Mouse (Mus musculus) Patski (cell line): ENCODE measurements around the gene Trim11. TPM values are rescaled to one million over a fixed set of nuclear protein-coding genes. Genes with fewer than 3 reads are reported as not detected.

ENCODE experiments used
- ATAC-seq: fragments of 100-300 bp; one replicate; pipeline ENCODE4 v1.8.0; 2021
- CTCF ChIA-PET: fragments of 350-600 bp; sonication (Branson Sonifier 250); formaldehyde crosslinking; loops from one replicate; lab custom pipeline; 2022; ENCODE audit warnings: inconsistent platforms; lab: Charles Lee
- POLR2A ChIA-PET: fragments of 350-600 bp; sonication (Branson Sonifier 250); formaldehyde crosslinking; loops from one replicate; lab custom pipeline; 2022; ENCODE audit warnings: antibody characterized with exemption, inconsistent platforms; lab: Charles Lee
- DNase-seq: peaks from one replicate; pipeline ENCODE4 v3.0.0-alpha.2; 2011; ENCODE audit warnings: low read depth, low spot score
- H3K27me3 ChIP-seq: fragments of 371-371 bp; one replicate; pipeline ENCODE4 v1.5.1; 2021
- CTCF ChIP-seq: fragments of 100-300 bp; IDR thresholded peaks from one replicate; pipeline ENCODE4 v1.5.1; 2021
- in situ Hi-C: fragments of 300-500 bp; cut with MboI; formaldehyde crosslinking; loops from 3 replicates; pipeline ENCODE4 v1.11.1; 2018; ENCODE audit warnings: low pct_unique_long_range_greater_than_20kb, mixed read lengths
- polyA plus RNA-seq: library from polyadenylated mRNA; unstranded; gene quantifications from one replicate; pipeline ENCODE4 v1.2.3, GENCODE M21; 2021

Trim11 gene
- polyA plus RNA-seq, 1 experiment from 2014 or later, result 29.2 TPM

DNA sequence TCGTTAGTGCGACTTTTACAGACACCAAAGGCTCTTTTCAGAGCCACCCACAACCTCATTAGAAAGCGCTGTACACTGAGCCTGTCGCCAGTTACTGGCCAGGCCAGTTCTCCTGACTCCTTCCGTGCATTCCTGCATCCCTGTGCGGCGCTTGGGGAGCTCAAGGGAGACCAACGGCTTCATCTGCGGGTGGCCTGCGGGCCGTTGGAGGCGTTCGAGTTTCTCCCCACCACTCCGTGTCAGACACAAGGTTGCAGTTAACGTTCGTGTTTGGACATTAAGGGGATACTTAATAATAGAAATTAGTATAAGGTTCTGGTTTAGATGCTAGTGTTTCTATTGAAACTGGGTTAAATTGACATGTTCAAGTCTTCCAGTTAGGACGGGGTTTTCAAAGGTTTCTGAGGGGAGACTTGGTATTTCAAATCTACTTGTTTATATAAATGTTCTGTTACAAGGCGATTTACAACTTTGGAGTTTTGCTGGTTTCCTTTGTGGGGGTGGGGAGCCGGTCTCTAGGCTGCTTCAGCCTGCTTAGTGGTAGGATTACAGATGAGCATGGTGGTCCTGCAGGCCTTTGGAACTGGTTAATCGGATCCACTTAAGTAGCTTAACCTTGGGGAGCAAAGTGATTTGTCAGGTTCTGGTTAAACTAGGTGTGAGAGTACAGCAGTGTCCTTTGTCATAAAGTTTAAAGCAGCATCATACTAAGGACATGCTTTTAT is 22.6 kb upstream of the Trim11 start:
- CTCF ChIA-PET, result interaction anchor here (1.2 to 2.7 kb wide), 4 partner anchors 14 to 41 kb away, joined by 3 to 8 read pairs (median 6); partner anchors contain the start of gene Trim11
- POLR2A ChIA-PET, result interaction anchor here (0.9 to 1.4 kb wide), 4 partner anchors 11 to 36 kb away, joined by 3 to 6 read pairs (median 3); partner anchors contain the start of gene Trim11
- DNase-seq (no peak), ATAC-seq (peak; percentile 17)
- H3K27me3 ChIP-seq, result no peaks in the 10 kb centered on the region
- in situ Hi-C loops, result no loop called here
- TF ChIP-seq CTCF, result no peak

DNA sequence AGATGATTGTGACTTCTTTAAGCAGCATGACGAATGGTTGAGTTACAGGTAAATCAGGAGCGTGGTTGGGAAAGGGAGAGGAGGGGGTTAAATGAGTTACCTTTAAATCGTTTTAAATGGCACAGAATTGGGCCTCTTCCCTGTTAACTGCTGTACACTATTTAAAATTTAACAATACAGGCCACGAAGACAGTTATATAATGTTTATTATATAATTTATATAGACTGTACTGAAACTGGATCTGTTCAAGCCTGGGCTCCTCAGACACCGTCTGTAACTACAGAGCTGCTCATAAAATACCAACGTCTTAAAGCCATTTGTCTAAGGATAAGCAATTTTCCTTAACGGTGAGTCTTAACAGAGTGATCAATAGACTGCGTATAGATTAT is 22.0 kb upstream of the Trim11 start:
- H3K27me3 ChIP-seq, result no peaks in the 10 kb centered on the region
- in situ Hi-C loops, result no loop called here
- no peak for DNase-seq
- no peak for TF ChIP-seq CTCF
- ChIA-PET CTCF (interaction anchor here (1.2 to 2.7 kb wide), 3 partner anchors 14 to 41 kb away, joined by 3 to 8 read pairs (median 6); partner anchors contain the start of gene Trim11), POLR2A (interaction anchor here (1.5 kb wide), 1 partner anchor 22 kb away, joined by 4 read pairs; the partner anchor contains the start of gene Trim11)
- no peak for ATAC-seq

DNA sequence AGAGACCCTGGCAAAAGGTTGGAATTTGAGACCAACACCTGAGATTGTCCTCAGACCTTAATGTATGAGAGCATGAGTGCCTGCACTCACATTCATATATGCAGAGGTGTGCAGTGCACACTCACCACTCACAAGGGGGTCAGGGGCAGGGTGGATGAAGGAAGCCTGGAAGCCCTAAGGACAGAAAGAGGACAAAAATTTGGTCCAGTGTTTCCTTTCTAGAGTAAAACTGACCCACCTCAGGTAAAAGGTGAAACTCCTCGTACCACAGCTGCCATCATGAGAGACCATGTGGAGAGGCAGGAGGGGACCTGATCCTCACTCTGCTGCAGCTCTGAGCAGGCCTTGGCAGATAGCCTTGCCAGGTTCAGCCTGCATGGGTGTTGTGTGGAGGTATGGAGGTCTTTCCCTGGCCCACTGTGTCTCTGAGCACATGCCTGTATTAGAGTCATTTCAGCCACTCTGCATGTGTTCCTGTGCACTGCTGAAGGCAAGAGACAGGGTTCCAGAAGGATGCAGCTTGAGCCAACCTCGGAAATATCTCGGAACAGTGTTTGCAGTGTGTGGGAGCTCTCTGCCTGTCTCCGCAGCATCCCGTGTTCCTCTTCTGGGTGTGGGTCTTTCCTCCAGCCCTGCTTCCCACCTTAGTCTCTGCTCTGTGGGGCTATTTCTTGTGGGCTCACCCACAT is 20.5 kb upstream of the Trim11 start:
- CTCF ChIA-PET, result interaction anchor here (1.5 kb wide), 1 partner anchor 10 kb away, joined by 5 read pairs; no protein-coding TSS in a partner anchor
- in situ Hi-C loops, result no loop called here
- no peak for TF ChIP-seq CTCF
- ATAC-seq (no peak), DNase-seq (no peak)
- no peaks in the 10 kb centered on the region for H3K27me3 ChIP-seq
- POLR2A ChIA-PET, result interaction anchor here (1.5 kb wide), 1 partner anchor 20 kb away, joined by 4 read pairs; the partner anchor contains the start of gene Trim11

DNA sequence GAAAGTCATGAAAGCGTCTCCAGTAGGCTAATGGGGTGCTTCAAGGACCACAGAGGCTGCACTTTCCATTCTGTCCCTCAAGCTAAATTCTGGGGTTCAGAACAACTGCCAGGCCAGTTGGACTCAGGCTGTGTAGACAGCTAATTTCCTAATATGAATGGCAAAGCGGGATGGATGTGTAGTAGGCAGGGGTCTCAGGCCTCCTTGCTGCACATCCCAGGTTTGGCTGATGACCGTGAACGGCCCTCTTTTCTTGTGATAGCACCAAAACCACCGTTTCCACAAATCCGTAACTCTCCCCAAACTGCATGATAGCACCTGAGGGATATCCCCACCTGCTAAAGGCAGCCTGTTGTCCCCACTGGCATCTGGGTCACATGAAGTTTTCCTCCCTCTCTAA is 19.4 kb upstream of the Trim11 start:
- ATAC-seq (no peak), DNase-seq (no peak)
- H3K27me3 ChIP-seq, result no peaks in the 10 kb centered on the region
- in situ Hi-C loops, result no loop called here
- ChIA-PET POLR2A (no interaction called here), CTCF (interaction anchor here (1.1 kb wide), 1 partner anchor 31 kb away, joined by 3 read pairs; no protein-coding TSS in a partner anchor)
- no peak for TF ChIP-seq CTCF

DNA sequence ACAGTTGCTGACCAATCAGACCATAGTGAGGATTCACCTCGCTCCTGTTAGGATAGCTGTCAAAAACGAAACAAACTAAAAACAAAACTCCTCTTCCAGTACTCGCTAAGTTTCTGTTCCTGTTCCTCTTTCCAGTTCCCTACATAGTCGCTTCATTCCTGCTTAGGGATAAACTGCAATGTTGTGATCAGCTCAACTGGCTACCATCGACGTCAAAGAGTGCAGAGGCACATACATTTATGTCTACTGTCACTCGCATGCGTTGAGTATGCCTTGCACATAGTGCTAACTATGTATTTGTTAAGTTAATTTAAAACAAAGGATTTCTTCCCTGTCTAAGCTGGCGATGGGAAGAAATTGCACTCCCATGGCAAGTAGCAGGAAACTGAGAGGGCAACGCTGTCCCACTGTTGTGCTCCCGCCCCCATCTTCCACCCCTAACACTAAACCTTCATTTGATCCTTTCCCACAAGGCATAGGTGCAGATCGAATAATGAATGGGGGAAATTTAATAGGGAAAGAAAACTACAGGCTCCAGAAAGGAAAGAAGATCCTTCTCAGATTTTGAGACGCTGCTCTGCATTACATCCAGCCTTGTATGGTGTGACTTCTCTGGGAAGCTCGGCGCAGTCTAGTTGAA is 18.6 kb upstream of the Trim11 start:
- ChIA-PET POLR2A (interaction anchor here (0.7 to 1.7 kb wide), 2 partner anchors 10 to 45 kb away, joined by 3 to 4 read pairs; no protein-coding TSS in a partner anchor), CTCF (interaction anchor here (1.0 to 1.3 kb wide), 4 partner anchors 11 to 32 kb away, joined by 3 to 4 read pairs (median 3); partner anchors contain the start of gene Trim11)
- no peaks in the 10 kb centered on the region for H3K27me3 ChIP-seq
- ATAC-seq (no peak), DNase-seq (no peak)
- in situ Hi-C loops, result no loop called here
- TF ChIP-seq CTCF, result no peak

DNA sequence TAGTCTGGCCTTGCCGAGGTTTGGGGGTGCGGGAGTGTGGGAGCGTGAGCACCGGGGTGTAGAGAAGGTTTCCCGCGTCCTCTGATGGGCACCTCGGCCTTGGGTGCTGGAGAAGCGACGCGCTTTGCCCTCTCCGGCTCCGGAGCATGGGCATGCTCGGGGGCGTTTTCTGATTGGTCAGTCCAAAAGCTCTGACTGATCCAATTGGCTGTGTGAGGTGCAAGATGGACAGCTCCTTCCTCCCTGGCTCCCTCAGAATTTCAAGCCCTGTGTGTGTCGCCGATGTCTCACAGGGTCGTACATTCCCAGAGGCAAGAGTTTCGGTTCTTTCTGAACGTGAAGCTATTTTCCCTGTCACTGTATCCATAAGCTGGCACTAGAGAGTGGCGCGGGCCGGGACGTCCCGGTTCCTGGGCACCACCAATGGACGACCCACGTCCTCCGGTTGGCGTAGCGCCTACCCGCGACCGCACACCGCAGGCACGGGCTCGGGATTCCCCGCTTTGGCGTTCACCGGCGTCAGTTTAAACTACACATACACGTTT is 17.9 kb upstream of the Trim11 start:
- DNase-seq (no peak), ATAC-seq (peak; percentile 83)
- POLR2A ChIA-PET, result interaction anchor here (0.7 to 1.7 kb wide), 2 partner anchors 9 to 46 kb away, joined by 3 to 4 read pairs; no protein-coding TSS in a partner anchor
- no peaks in the 10 kb centered on the region for H3K27me3 ChIP-seq
- in situ Hi-C loops, result no loop called here
- no peak for TF ChIP-seq CTCF
- CTCF ChIA-PET, result interaction anchor here (0.8 to 1.3 kb wide), 5 partner anchors 10 to 55 kb away, joined by 3 to 4 read pairs (median 3); partner anchors contain the start of gene Trim11

DNA sequence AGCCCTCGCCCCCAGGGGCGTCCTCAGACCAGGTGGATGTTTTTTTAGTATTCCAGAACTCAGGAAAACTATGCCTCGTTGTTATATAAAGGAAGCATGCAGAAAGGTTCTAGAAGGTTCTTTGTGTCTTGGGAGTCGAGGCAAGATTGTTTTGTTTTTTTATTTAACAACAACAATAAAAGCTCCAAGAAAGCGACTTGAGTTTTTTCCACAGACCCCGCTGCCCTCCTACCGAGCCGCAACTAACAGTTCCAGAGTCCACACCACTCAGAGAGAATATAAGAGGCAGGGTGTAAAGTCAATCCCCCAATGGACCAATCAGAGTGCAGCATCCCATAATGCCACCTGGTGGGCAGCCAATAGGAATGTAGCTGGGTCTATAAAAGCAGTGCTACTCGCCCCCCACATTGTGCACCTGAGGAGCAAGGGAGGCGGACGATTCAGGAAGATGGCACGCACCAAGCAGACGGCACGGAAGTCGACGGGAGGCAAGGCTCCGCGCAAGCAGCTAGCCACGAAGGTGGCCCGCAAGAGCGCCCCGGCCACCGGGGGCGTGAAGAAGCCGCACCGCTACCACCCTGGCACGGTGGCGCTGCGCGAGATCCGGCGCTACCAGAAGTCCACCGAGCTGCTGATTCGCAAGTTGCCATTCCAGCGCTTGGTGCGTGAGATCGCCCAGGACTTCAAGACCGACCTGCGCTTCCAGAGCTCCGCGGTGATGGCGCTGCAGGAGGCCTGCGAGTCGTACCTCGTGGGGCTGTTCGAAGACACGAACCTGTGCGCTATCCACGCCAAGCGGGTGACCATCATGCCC is 16.3 kb upstream of the Trim11 start:
- ATAC-seq (no peak), DNase-seq (no peak)
- no peaks in the 10 kb centered on the region for H3K27me3 ChIP-seq
- no peak for TF ChIP-seq CTCF
- ChIA-PET POLR2A (interaction anchor here (0.6 kb wide), 2 partner anchors 20 to 655 kb away, joined by 3 read pairs; partner anchors contain the start of gene Zfp692), CTCF (interaction anchor here (1.2 kb wide), 1 partner anchor 19 kb away, joined by 3 read pairs; no protein-coding TSS in a partner anchor)
- in situ Hi-C loops, result no loop called here

DNA sequence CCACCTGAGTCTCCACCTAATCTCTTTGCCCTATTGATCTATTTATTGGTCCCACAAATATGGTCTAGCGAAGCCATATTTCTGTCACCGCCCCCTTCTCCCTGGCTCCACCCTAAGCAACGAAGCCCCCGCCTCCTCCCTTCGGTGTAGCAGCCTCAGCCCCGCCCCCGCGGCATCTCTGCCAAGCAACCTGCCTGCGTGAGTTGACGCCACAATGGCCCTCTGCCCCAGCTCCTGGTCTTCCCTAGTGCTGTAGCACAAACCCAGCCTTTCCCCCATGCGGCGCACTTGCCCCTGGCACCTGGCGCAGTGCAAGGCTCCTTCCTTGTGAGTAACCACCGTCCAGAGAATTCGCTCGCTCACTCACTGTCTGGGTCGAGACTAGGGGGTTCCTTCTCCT is 14.3 kb upstream of the Trim11 start:
- in situ Hi-C loops, result no loop called here
- no peaks in the 10 kb centered on the region for H3K27me3 ChIP-seq
- ChIA-PET CTCF (no interaction called here), POLR2A (no interaction called here)
- ATAC-seq (no peak), DNase-seq (no peak)
- TF ChIP-seq CTCF, result no peak

DNA sequence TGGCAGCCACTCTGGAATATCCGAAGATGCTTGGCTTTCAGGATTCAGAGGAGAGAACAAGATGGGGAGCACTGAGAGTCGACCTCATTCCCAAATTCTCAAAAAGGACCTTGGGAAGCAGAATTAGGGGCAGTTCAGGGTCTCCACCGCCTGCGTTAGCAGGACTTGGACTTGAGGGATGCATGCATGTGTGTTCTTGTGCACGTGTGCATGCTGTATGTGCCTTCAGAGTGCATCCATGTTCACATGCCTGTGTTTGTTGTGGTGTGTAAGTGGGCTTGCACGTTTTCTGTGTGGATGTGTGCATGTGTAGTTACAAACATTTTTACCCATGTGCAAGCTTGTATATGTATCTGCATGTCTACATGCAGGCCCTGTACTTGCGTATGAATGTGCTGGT is 13.7 kb upstream of the Trim11 start:
- TF ChIP-seq CTCF, result no peak
- DNase-seq (no peak), ATAC-seq (no peak)
- ChIA-PET POLR2A (no interaction called here), CTCF (no interaction called here)
- in situ Hi-C loops, result no loop called here
- H3K27me3 ChIP-seq, result no peaks in the 10 kb centered on the region
